Mouse (Mus musculus) hindbrain, embryonic 15.5 days (tissue): ENCODE results near the gene Dab2ip. TPM values are rescaled to one million over a fixed set of nuclear protein-coding genes. Genes with fewer than 3 reads are reported as not detected.

Experiments used
- ATAC-seq: fragments of 200-750 bp; cut with Nextera tagmentation; 2 replicates; pipeline ENCODE4 v1.8.0; 2017; ENCODE audit warnings: low read depth, moderate number of reproducible peaks, moderate TSS enrichment; ENCODE audit not compliant: low FRiP score
- H3K27ac ChIP-seq: fragments of 300-500 bp; sonication (generic); replicated peaks from 2 replicates; pipeline ENCODE4 v1.5.1; 2015; ENCODE audit warnings: mild to moderate bottlenecking, inconsistent platforms
- H3K27me3 ChIP-seq: fragments of 300-500 bp; sonication (generic); 2 replicates; pipeline ENCODE4 v1.6.1; 2015; ENCODE audit warnings: control low read depth, inconsistent platforms
- H3K36me3 ChIP-seq: fragments of 300-500 bp; sonication (generic); 2 replicates; pipeline ENCODE4 v1.6.1; 2015; ENCODE audit warnings: control low read depth, inconsistent platforms
- H3K4me1 ChIP-seq: fragments of 300-500 bp; sonication (generic); replicated peaks from 2 replicates; pipeline ENCODE4 v1.6.1; 2015; ENCODE audit warnings: control low read depth, inconsistent platforms
- H3K4me2 ChIP-seq: fragments of 300-500 bp; sonication (generic); 2 replicates; pipeline ENCODE4 v1.6.1; 2015; ENCODE audit warnings: moderate library complexity, mild to moderate bottlenecking, inconsistent platforms
- H3K4me3 ChIP-seq: fragments of 300-500 bp; sonication (generic); 2 replicates; pipeline ENCODE4 v1.5.1; 2015; ENCODE audit warnings: mild to moderate bottlenecking, inconsistent platforms
- H3K9ac ChIP-seq: fragments of 300-500 bp; sonication (generic); 2 replicates; pipeline ENCODE4 v1.6.1; 2015; ENCODE audit warnings: inconsistent platforms
- H3K9me3 ChIP-seq: fragments of 300-500 bp; sonication (generic); 2 replicates; pipeline ENCODE4 v1.6.1; 2016; ENCODE audit warnings: control low read depth, inconsistent platforms
- WGBS: fragments of 180-500 bp; shearing (Covaris S2); methylation state at CpG from one replicate; pipeline ENCODE4 v1.1.7; 2015; 5-methylcytosine and 5-hydroxymethylcytosine counted together
- polyA plus RNA-seq: library from polyadenylated mRNA; unstranded; fragments of >200 nt; fragmentation: Nextera tagmentation; extraction: Ambion mirVana; gene quantifications from 2 replicates; pipeline ENCODE4 v1.2.1, GENCODE M21; 2015

The Dab2ip gene
- polyA plus RNA-seq, 1 experiment from 2014 or later, result 70.7 TPM

DNA sequence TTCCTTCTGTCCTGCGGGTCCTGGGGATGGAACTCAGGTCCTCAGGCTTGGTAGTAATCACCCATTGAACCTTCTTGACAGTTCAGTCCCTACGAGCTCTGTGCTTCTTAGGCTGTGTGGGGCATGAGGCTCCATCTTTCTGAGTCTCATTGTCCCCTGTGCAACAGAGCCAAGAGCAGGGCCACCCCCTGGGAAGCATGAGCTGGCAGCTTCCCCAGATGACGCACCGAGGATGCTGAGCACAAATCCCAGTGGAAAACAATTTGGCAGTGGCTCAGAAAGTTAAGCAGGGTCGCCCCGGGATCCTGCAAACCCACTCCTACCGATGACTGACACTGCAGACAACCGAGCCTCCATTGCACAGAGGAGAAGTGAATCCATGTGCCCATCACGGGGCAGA, 24.4 kb upstream of the Dab2ip start:
- no peaks in the 10 kb centered on the region for H3K36me3 ChIP-seq
- H3K27ac ChIP-seq, result no peak overlapping the region
- 0 out of 2 replicates have a peak, but pooled peaks cover 3% of the 10 kb centered on the region for H3K4me1 ChIP-seq
- H3K9me3 ChIP-seq, result no peaks in the 10 kb centered on the region
- H3K4me3 ChIP-seq, result no peak overlapping the region
- no peak overlapping the region for H3K9ac ChIP-seq
- H3K27me3 ChIP-seq, result no peaks in the 10 kb centered on the region
- no peak overlapping the region for H3K4me2 ChIP-seq
- peak; percentile 74 for ATAC-seq
- WGBS, result 48% methylated on average over 9 of the region's 9 CpGs

DNA sequence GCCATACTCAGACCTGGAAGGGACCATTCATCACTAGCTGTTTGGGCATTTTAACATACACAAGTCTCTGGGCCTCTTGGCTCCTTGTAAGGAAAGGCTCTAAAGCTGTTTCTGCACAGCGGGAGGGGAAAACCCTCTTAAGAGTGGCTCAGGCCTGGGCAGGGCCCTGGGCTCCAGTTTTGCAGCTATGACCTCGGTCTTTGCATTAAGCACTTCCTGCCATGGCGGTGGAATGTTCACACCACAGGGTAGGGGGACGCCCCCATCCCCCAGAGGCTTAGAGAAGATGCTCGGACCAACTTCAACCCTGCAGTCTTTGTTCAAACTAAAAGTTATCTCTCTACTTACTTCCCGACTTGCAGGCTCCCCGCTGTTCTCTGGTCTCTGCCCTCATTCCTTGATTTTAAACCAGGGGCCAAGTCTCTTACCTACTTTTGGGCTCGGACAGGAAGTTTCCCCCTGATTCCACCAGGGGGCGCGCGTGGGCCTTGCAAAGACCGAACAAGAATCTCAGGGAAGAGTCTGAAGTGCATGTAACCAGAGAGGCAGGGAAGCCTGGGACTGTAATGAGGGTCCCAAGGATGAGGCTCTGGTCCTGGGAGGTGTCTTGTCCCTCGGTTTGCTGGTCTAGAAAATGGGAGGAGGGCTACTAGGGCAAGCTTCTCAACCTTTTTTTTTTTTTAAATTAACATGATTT, 18.6 kb upstream of the Dab2ip start:
- H3K27ac ChIP-seq, result no peak overlapping the region
- no peak overlapping the region for H3K9ac ChIP-seq
- ATAC-seq, result peak; percentile 43; the same call in 1 of the 2 replicates
- no peaks in the 10 kb centered on the region for H3K27me3 ChIP-seq
- no peaks in the 10 kb centered on the region for H3K4me1 ChIP-seq
- 7% methylated on average over 13 of the region's 13 CpGs for WGBS
- H3K9me3 ChIP-seq, result no peaks in the 10 kb centered on the region
- no peak overlapping the region for H3K4me3 ChIP-seq
- H3K4me2 ChIP-seq, result no peak overlapping the region
- no peaks in the 10 kb centered on the region for H3K36me3 ChIP-seq

DNA sequence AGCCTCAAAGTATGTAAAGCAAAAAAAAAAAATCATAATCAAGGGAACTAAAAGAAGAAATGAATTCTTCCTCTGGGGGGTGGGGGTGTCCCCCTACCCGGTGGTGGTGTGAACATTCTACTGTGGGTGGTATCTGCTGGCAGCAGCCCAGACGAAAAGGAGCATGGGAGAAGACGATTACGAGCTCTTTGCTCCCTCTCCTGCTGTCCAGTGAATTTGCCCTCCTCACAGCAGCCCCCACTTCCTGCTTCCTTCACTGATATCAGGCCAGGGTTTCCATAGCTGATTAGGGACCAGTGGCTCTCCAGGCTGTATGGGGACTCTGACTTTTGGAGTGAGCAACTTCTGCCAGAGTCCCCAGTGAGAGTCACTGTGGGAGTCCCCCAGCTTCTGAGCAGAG, 17.3 kb upstream of the Dab2ip start:
- no peak overlapping the region for H3K9ac ChIP-seq
- H3K4me1 ChIP-seq, result peaks cover 7% of the 10 kb centered on the region
- WGBS, result 57% methylated on average over 4 of the region's 4 CpGs
- no peaks in the 10 kb centered on the region for H3K9me3 ChIP-seq
- H3K27me3 ChIP-seq, result no peaks in the 10 kb centered on the region
- H3K4me3 ChIP-seq, result no peak overlapping the region
- no peaks in the 10 kb centered on the region for H3K36me3 ChIP-seq
- ATAC-seq, result no peak
- H3K4me2 ChIP-seq, result no peak overlapping the region
- no peak overlapping the region for H3K27ac ChIP-seq

DNA sequence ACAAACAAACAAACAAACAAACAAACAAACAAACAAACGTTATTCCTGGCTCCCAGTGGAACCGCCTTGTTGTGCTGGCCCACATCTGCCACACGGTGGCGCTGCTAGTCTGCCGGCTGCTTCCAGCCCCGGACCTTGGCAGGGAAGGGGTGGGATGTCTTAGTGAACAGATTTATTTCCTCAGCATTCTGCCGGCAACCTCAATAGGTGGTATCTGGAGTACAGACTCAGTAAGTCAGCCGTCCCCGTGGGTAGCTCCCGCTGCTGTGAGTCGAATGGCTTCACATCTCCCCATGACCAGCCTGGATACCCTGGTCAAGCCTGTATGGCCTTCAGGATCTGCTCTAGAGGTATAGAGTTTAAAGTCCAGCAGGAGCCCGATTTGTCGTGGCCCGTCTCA, 13.3 kb upstream of the Dab2ip start:
- WGBS, result 9% methylated on average over 14 of the region's 14 CpGs
- H3K27me3 ChIP-seq, result no peaks in the 10 kb centered on the region
- H3K36me3 ChIP-seq, result no peaks in the 10 kb centered on the region
- H3K4me2 ChIP-seq, result peak overlapping the region; percentile 54
- no peak overlapping the region for H3K9ac ChIP-seq
- H3K27ac ChIP-seq, result 0 out of 2 replicates have a peak overlapping the region, but pooled peaks have one; percentile 40
- H3K4me1 ChIP-seq, result peaks cover 7% of the 10 kb centered on the region
- peak; percentile 69 for ATAC-seq
- H3K9me3 ChIP-seq, result no peaks in the 10 kb centered on the region
- H3K4me3 ChIP-seq, result peak overlapping the region; percentile 24

DNA sequence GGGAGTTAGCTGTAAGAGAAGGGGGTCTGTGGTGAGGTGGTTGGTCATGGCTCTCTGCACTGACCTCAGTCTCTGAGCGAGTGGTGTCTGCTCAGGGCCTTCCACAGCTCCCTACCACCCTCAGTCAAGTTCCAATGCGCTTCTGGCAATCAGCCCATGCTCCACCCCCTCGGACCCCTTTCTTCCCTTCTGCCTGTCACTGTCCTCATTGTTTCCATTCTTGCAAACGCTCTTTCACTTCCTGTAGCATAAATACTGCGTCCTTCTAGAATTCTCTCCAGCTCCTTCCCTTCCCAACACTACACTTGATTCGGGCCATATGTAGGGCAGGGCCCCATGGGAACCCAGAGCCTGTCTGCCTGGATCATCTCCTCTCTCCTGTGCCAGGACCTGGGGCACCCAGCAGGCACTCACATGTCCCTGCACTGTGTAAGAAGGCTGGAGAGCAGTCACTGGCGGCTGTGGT, 12.9 kb upstream of the Dab2ip start:
- Histone ChIP-seq H3K27me3 (no peaks in the 10 kb centered on the region), H3K4me1 (peaks cover 7% of the 10 kb centered on the region), H3K27ac (0 out of 2 replicates have a peak overlapping the region, but pooled peaks have one; percentile 40), H3K9ac (no peak overlapping the region), H3K4me2 (peak overlapping the region; percentile 54), H3K4me3 (peak overlapping the region; percentile 24), H3K36me3 (no peaks in the 10 kb centered on the region), H3K9me3 (no peaks in the 10 kb centered on the region)
- 15% methylated on average over 7 of the region's 7 CpGs for WGBS
- ATAC-seq, result peak; percentile 77

DNA sequence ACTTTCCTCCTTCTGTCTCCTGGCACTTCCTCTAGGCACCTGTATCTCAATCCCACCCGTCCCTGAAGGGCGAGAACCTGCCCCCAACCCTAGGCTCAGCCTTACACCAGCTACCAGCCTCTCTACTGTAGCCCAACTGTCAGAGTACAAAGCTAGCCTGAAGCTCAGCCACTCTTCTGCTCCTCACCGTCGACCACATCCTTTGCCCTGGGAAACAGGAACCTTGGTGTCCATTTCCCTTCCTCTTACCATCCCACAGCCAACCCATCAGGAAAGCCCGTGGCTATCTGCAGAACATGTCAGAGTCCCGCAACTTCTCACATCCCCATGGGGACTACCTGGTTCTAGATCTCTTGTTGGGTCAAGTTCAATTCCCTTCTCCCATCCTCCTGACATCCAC, 11.6 kb upstream of the Dab2ip start:
- ATAC-seq, result no peak
- Histone ChIP-seq H3K4me2 (no peak overlapping the region), H3K4me3 (no peak overlapping the region), H3K27me3 (no peaks in the 10 kb centered on the region), H3K36me3 (no peaks in the 10 kb centered on the region), H3K4me1 (peaks cover 7% of the 10 kb centered on the region), H3K9me3 (no peaks in the 10 kb centered on the region), H3K27ac (no peak overlapping the region), H3K9ac (no peak overlapping the region)
- 91% methylated on average over 6 of the region's 6 CpGs for WGBS

DNA sequence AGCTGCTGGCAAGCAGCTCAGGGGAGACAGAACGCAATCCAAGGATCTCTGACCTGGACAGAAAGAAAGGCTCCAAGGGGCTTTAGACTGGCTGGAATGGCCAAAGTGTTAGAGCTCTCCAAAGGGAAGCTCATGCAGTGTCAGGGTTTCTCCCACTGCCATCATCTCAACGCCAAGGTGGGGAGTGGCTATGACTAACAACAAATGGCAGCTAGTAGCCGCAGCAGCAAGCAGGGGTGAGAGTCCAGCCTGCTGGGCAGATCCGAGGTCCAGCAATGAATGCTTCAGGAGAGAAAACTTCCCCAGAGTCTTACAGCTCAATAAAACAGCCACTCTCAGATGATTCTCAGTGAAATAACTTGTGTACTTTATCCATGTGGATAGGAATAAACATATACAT, 8.9 kb upstream of the Dab2ip start:
- H3K36me3 ChIP-seq, result no peaks in the 10 kb centered on the region
- H3K9ac ChIP-seq, result no peak overlapping the region
- no peaks in the 10 kb centered on the region for H3K27me3 ChIP-seq
- WGBS, result 75% methylated on average over 4 of the region's 4 CpGs
- no peaks in the 10 kb centered on the region for H3K9me3 ChIP-seq
- no peak for ATAC-seq
- H3K4me3 ChIP-seq, result no peak overlapping the region
- H3K27ac ChIP-seq, result no peak overlapping the region
- no peak overlapping the region for H3K4me2 ChIP-seq
- H3K4me1 ChIP-seq, result peaks cover 7% of the 10 kb centered on the region

DNA sequence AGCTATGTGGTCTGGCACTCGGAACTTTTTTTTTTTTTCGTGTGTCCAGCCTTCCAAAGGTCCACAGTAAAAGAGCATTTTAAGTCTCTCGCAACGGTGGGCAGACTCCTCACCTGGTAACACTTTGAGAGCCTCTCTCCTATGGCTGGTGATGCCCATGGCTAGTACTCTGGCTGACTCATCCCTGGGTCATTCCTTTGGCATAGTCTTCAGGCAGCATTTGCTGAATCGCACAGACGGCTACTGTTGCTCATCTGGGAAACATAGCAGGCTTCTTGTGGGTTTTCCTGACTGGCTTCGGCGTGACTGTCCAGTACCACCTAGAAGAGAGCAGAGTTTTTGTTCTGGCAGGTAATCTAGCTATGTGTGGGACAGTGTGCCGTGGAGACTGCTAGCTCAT, 8.0 kb upstream of the Dab2ip start:
- Histone ChIP-seq H3K36me3 (no peaks in the 10 kb centered on the region), H3K27ac (no peak overlapping the region), H3K4me3 (no peak overlapping the region), H3K27me3 (no peaks in the 10 kb centered on the region), H3K4me1 (peaks cover 2% of the 10 kb centered on the region), H3K9ac (no peak overlapping the region), H3K9me3 (no peaks in the 10 kb centered on the region), H3K4me2 (no peak overlapping the region)
- ATAC-seq, result no peak
- WGBS, result 88% methylated on average over 9 of the region's 9 CpGs

DNA sequence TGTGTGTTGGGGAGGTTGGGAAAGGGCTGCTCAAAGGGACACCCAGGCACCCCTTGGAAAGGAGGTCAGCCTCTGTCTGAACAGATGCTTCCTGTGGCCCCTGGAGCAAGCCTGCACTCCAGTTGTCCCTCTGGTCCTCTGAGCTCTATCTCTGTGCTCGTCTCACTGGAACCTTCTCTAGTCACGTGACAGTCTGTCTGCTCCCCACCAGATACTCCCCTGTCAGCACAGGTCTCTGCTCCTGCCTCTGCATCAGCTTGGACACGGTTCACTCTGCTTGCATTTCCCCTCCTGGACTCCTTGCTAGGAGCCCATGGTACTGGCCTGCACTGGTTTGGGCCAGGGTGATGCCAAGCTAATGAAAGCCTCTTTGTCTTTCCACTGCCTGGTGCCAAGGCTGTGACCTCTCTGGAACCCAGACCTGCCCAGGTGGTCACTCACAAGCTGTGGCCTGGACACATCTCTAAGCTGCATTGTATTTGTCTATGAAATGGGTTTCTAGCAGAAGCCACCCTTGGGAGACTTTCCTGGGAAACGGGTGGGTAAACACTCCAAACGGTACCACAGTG, 1.1 kb upstream of the Dab2ip start:
- WGBS, result 78% methylated on average over 5 of the region's 5 CpGs

DNA sequence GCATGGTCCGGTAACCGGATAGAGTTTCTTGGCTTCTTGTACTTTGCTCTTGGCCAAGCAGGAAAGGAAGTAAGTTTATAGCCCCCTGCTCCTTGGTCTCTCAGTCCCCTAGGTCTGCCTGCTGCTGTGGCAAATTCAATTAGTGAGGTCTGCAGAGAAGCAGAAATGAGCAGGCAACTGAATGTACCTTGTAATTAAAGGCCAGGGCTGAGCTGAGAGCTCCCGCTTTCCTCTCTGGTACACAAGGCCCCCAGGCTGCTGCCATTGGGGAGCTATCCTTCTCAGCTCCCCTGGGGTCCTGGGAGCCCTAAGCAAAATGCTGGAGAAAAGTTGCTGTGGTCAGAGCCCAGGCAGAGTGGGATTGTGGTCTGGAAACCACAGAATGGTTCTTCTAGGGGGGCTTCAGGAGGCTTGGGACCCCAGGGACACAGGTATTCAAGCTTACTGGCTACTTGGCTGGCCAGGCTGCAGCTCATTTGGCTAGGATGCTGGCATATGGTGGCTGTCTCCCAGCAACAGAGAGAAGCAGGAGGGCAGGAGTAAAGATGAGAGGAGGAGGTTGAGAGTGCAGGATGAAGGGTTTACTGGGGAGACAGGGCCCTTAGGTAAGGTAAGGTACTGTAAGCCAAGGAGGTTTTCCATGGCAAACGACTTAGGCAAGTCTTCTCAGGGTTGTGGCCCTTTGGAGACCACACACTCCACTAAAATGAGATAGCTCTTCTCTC, 922 bp downstream of the Dab2ip start:
- H3K4me3 ChIP-seq, result no peak overlapping the region
- H3K9ac ChIP-seq, result no peak overlapping the region
- H3K4me1 ChIP-seq, result peaks cover 29% of the 10 kb centered on the region
- no peaks in the 10 kb centered on the region for H3K9me3 ChIP-seq
- peak; percentile 17; the same call in 1 of the 2 replicates for ATAC-seq
- 70% methylated on average over 4 of the region's 4 CpGs for WGBS
- 0 out of 2 replicates have a peak overlapping the region, but pooled peaks have one; percentile 23 for H3K4me2 ChIP-seq
- no peaks in the 10 kb centered on the region for H3K36me3 ChIP-seq
- H3K27me3 ChIP-seq, result no peaks in the 10 kb centered on the region
- peak overlapping the region; percentile 40; the same call in 1 of the 2 replicates for H3K27ac ChIP-seq

More for the DNA sequence above, 1.1 kb upstream of the Dab2ip start:
- no peak overlapping the region for H3K4me2 ChIP-seq
- H3K4me1 ChIP-seq, result peaks cover 29% of the 10 kb centered on the region
- no peak for ATAC-seq
- no peak overlapping the region for H3K9ac ChIP-seq
- H3K36me3 ChIP-seq, result no peaks in the 10 kb centered on the region
- no peaks in the 10 kb centered on the region for H3K27me3 ChIP-seq
- no peaks in the 10 kb centered on the region for H3K9me3 ChIP-seq
- H3K4me3 ChIP-seq, result no peak overlapping the region
- no peak overlapping the region for H3K27ac ChIP-seq

DNA sequence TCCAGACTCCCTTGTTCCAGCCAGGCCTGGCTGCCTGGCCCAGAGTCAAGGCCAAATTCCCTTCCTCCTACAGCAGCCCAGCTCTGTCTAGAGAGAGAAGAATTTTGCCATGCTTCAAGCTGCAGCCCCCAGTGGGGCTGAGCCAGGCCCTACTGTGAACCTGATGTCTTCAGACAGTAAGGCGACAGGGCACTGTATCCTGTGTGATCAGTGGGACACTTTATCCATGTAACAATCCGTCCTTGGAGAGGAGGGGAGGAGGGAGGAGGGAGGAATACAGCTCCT, 1.4 kb downstream of the Dab2ip start:
- Histone ChIP-seq H3K4me1 (peaks cover 29% of the 10 kb centered on the region), H3K9ac (no peak overlapping the region), H3K9me3 (no peaks in the 10 kb centered on the region), H3K4me2 (no peak overlapping the region), H3K36me3 (no peaks in the 10 kb centered on the region), H3K27me3 (no peaks in the 10 kb centered on the region), H3K4me3 (no peak overlapping the region), H3K27ac (0 out of 2 replicates have a peak overlapping the region, but pooled peaks have one; percentile 40)
- ATAC-seq, result peak; percentile 46; the same call in 1 of the 2 replicates
- WGBS, result 50% methylated on average over 2 of the region's 2 CpGs

DNA sequence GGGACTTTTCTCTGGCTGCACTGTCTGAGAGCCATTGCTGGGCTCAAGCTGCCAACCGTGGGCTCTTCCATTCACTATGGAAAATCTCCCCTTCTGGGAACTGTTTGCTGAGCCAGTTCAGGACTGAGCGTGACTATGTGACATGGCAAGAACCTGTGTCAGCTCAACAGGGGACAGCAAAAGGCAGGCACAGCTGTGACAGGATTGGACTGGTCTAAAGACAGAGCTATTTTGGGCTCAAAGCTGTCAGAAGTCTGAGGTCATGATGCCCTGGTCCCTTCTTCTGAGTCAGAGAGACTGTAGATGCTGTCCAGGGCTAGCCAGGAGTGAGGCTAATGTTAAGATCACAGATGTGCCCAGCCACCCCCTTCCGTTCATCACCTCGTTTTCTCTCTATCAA, 5.7 kb downstream of the Dab2ip start:
- ATAC-seq, result no peak
- no peaks in the 10 kb centered on the region for H3K9me3 ChIP-seq
- H3K4me3 ChIP-seq, result no peak overlapping the region
- no peaks in the 10 kb centered on the region for H3K36me3 ChIP-seq
- H3K9ac ChIP-seq, result no peak overlapping the region
- WGBS, result 82% methylated on average over 4 of the region's 4 CpGs
- H3K27me3 ChIP-seq, result no peaks in the 10 kb centered on the region
- H3K4me2 ChIP-seq, result no peak overlapping the region
- H3K4me1 ChIP-seq, result peaks cover 12% of the 10 kb centered on the region
- H3K27ac ChIP-seq, result no peak overlapping the region
